Mouse (Mus musculus): ENCODE results near the gene Olfr1281. TPM values are rescaled to one million over a fixed set of nuclear protein-coding genes. Genes with fewer than 3 reads are reported as not detected.

Olfr1281 gene
- total and polyA plus RNA-seq, 3 experiments, result not detected

DNA sequence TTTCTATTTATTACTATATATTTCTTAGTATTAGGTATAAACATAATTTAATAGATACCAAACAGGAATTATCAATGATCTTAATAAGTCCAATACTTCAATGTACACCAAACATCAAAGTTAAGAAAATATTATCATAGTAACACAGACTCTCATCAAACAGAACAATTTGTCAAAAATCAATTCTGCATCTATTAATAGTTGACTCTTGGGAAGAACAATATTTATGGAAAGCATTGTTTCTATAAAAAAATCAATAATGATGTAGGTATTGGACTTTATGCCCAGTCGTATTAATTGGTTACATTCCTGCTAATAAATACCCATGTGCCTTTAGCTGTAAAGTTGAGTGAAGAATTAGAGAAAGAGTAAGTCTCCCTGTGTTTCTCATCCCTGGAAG lies 48.9 kb downstream of the Olfr1281 start, which contains the start of gene Olfr1284:
Gene Olfr1284, plus strand, starts transcription at position 301 of the 400 bp plus-strand sequence.
- Histone ChIP-seq H3K9me3 (replicated peaks; ENCODE audit: insufficient read depth, low read length) (no peaks in the 10 kb centered on the region), H3K27ac (ENCODE audit: control insufficient read depth, low read depth, low read length) (no peak within 1 kb of the TSS), H3K4me1 (ENCODE audit: control insufficient read depth in 1 of 2, insufficient read depth in 2 of 2, low read length in 2 of 2) (no peaks in the 10 kb centered on the region), H3K36me3 (ENCODE audit: control insufficient read depth in 1 of 2, insufficient read depth in 2 of 2, low read length in 2 of 2) (no peaks in the 10 kb centered on the region), H3K4me3 (ENCODE audit: control insufficient read depth in 1 of 2, insufficient read depth in 1 of 2, low read depth in 2 of 2, low read length in 2 of 2) (no peak within 1 kb of the TSS), H3K9ac (ENCODE audit: control insufficient read depth, low read depth, low read length, poor library complexity, severe bottlenecking) (no peak within 1 kb of the TSS), H3K79me2 (ENCODE audit: control insufficient read depth, insufficient read depth, low read length, poor library complexity) (no peaks in the 10 kb centered on the region), H3K27me3 (ENCODE audit: control insufficient read depth in 1 of 2, insufficient read depth in 2 of 2, low read length in 2 of 2) (no peaks in the 10 kb centered on the region)
- DNase-seq (ENCODE audit: low read depth, low spot score), result no peak
- TF ChIP-seq E2F4 (IDR thresholded peaks at IDR 0.05; ENCODE audit: borderline replicate concordance, low read depth, low read length) (no peak), TCF12 (IDR thresholded peaks at IDR 0.05; ENCODE audit: low read depth, low read length) (no peak), BHLHE40 (IDR thresholded peaks at IDR 0.05; ENCODE audit: borderline replicate concordance, low read depth, low read length) (no peak), MAFK (IDR thresholded peaks at IDR 0.05; ENCODE audit: borderline replicate concordance, low read depth, low read length) (no peak), NELFE (IDR thresholded peaks at IDR 0.05; ENCODE audit: low read depth, low read length) (no peak), MXI1 (IDR thresholded peaks at IDR 0.05; ENCODE audit: low read depth, low read length) (no peak), USF2 (IDR thresholded peaks at IDR 0.05; ENCODE audit: borderline replicate concordance in 1 of 2, insufficient read depth in 1 of 2, low read depth in 1 of 2, low read length in 2 of 2) (no peak), MAX (IDR thresholded peaks at IDR 0.05; ENCODE audit: low read length) (no peak), RCOR1 (IDR thresholded peaks at IDR 0.05; ENCODE audit: low read depth, low read length) (no peak)

Other genes with a start within 250 kb of the Olfr1281 start
- gene Gm13941, start 220.5 kb upstream of the Olfr1281 start, total RNA-seq (2012; rRNA removed), result not detected in 2 replicates
- not detected for gene Gm13941, start 220.5 kb upstream of the Olfr1281 start, polyA plus RNA-seq (2012; ENCODE audit: insufficient read depth in 1 of 2, insufficient read length in 2 of 2, low read depth in 1 of 2, low replicate concordance in 2 of 2, missing spikeins in 1 of 2)
- gene Gm15130, start 173.6 kb upstream of the Olfr1281 start, total RNA-seq (2012; rRNA removed), result not detected in 2 replicates
- not detected for gene Gm15130, start 173.6 kb upstream of the Olfr1281 start, polyA plus RNA-seq (2012; ENCODE audit: insufficient read depth in 1 of 2, insufficient read length in 2 of 2, low read depth in 1 of 2, low replicate concordance in 2 of 2, missing spikeins in 1 of 2)
- gene 4930430A15Rik, start 96.9 kb upstream of the Olfr1281 start, total RNA-seq (2012; rRNA removed), result not detected in 2 replicates
- not detected for gene 4930430A15Rik, start 96.9 kb upstream of the Olfr1281 start, polyA plus RNA-seq (2012; ENCODE audit: insufficient read depth in 1 of 2, insufficient read length in 2 of 2, low read depth in 1 of 2, low replicate concordance in 2 of 2, missing spikeins in 1 of 2)
- gene Olfr1275, start 91.2 kb upstream of the Olfr1281 start, total RNA-seq (2012; rRNA removed), result not detected in 2 replicates
- gene Olfr1275, start 91.2 kb upstream of the Olfr1281 start, polyA plus RNA-seq (2012; ENCODE audit: insufficient read depth in 1 of 2, insufficient read length in 2 of 2, low read depth in 1 of 2, low replicate concordance in 2 of 2, missing spikeins in 1 of 2), result not detected
- gene Olfr1276, start 72.0 kb upstream of the Olfr1281 start, total RNA-seq (2012; rRNA removed), result not detected in 2 replicates
- gene Olfr1276, start 72.0 kb upstream of the Olfr1281 start, polyA plus RNA-seq (2012; ENCODE audit: insufficient read depth in 1 of 2, insufficient read length in 2 of 2, low read depth in 1 of 2, low replicate concordance in 2 of 2, missing spikeins in 1 of 2), result not detected
- not detected in 2 replicates for gene Olfr1277, start 52.4 kb upstream of the Olfr1281 start, total RNA-seq (2012; rRNA removed)
- gene Olfr1277, start 52.4 kb upstream of the Olfr1281 start, polyA plus RNA-seq (2012; ENCODE audit: insufficient read depth in 1 of 2, insufficient read length in 2 of 2, low read depth in 1 of 2, low replicate concordance in 2 of 2, missing spikeins in 1 of 2), result not detected
- not detected in 2 replicates for gene Olfr1278, start 36.4 kb upstream of the Olfr1281 start, total RNA-seq (2012; rRNA removed)
- gene Olfr1278, start 36.4 kb upstream of the Olfr1281 start, polyA plus RNA-seq (2012; ENCODE audit: insufficient read depth in 1 of 2, insufficient read length in 2 of 2, low read depth in 1 of 2, low replicate concordance in 2 of 2, missing spikeins in 1 of 2), result not detected
- not detected in 2 replicates for gene Olfr1279, start 25.9 kb upstream of the Olfr1281 start, total RNA-seq (2012; rRNA removed)
- gene Olfr1279, start 25.9 kb upstream of the Olfr1281 start, polyA plus RNA-seq (2012; ENCODE audit: insufficient read depth in 1 of 2, insufficient read length in 2 of 2, low read depth in 1 of 2, low replicate concordance in 2 of 2, missing spikeins in 1 of 2), result not detected
- gene Olfr1280, start 12.5 kb upstream of the Olfr1281 start, total RNA-seq (2012; rRNA removed), result not detected in 2 replicates
- not detected for gene Olfr1280, start 12.5 kb upstream of the Olfr1281 start, polyA plus RNA-seq (2012; ENCODE audit: insufficient read depth in 1 of 2, insufficient read length in 2 of 2, low read depth in 1 of 2, low replicate concordance in 2 of 2, missing spikeins in 1 of 2)
- not detected in 2 replicates for gene Olfr1282, start 9.6 kb downstream of the Olfr1281 start, total RNA-seq (2012; rRNA removed)
- gene Olfr1282, start 9.6 kb downstream of the Olfr1281 start, polyA plus RNA-seq (2012; ENCODE audit: insufficient read depth in 1 of 2, insufficient read length in 2 of 2, low read depth in 1 of 2, low replicate concordance in 2 of 2, missing spikeins in 1 of 2), result not detected
- not detected in 2 replicates for gene Olfr1283, start 40.3 kb downstream of the Olfr1281 start, total RNA-seq (2012; rRNA removed)
- not detected for gene Olfr1283, start 40.3 kb downstream of the Olfr1281 start, polyA plus RNA-seq (2012; ENCODE audit: insufficient read depth in 1 of 2, insufficient read length in 2 of 2, low read depth in 1 of 2, low replicate concordance in 2 of 2, missing spikeins in 1 of 2)
- gene Olfr1284, start 49.0 kb downstream of the Olfr1281 start, total RNA-seq (2012; rRNA removed), result not detected in 2 replicates
- gene Olfr1284, start 49.0 kb downstream of the Olfr1281 start, polyA plus RNA-seq (2012; ENCODE audit: insufficient read depth in 1 of 2, insufficient read length in 2 of 2, low read depth in 1 of 2, low replicate concordance in 2 of 2, missing spikeins in 1 of 2), result not detected
- gene Olfr1286, start 96.6 kb downstream of the Olfr1281 start, total RNA-seq (2012; rRNA removed), result not detected in 2 replicates
- gene Olfr1286, start 96.6 kb downstream of the Olfr1281 start, polyA plus RNA-seq (2012; ENCODE audit: insufficient read depth in 1 of 2, insufficient read length in 2 of 2, low read depth in 1 of 2, low replicate concordance in 2 of 2, missing spikeins in 1 of 2), result not detected
- gene Olfr1287, start 122.6 kb downstream of the Olfr1281 start, total RNA-seq (2012; rRNA removed), result not detected in 2 replicates
- gene Olfr1287, start 122.6 kb downstream of the Olfr1281 start, polyA plus RNA-seq (2012; ENCODE audit: insufficient read depth in 1 of 2, insufficient read length in 2 of 2, low read depth in 1 of 2, low replicate concordance in 2 of 2, missing spikeins in 1 of 2), result not detected
- not detected in 2 replicates for gene Olfr1288, start 147.6 kb downstream of the Olfr1281 start, total RNA-seq (2012; rRNA removed)
- not detected for gene Olfr1288, start 147.6 kb downstream of the Olfr1281 start, polyA plus RNA-seq (2012; ENCODE audit: insufficient read depth in 1 of 2, insufficient read length in 2 of 2, low read depth in 1 of 2, low replicate concordance in 2 of 2, missing spikeins in 1 of 2)
- not detected in 2 replicates for gene Olfr1289, start 154.3 kb downstream of the Olfr1281 start, total RNA-seq (2012; rRNA removed)
- gene Olfr1289, start 154.3 kb downstream of the Olfr1281 start, polyA plus RNA-seq (2012; ENCODE audit: insufficient read depth in 1 of 2, insufficient read length in 2 of 2, low read depth in 1 of 2, low replicate concordance in 2 of 2, missing spikeins in 1 of 2), result not detected
- not detected in 2 replicates for gene Olfr1290, start 167.3 kb downstream of the Olfr1281 start, total RNA-seq (2012; rRNA removed)
- gene Olfr1290, start 167.3 kb downstream of the Olfr1281 start, polyA plus RNA-seq (2012; ENCODE audit: insufficient read depth in 1 of 2, insufficient read length in 2 of 2, low read depth in 1 of 2, low replicate concordance in 2 of 2, missing spikeins in 1 of 2), result not detected
- gene Olfr1291-ps1, start 170.7 kb downstream of the Olfr1281 start, total RNA-seq (2012; rRNA removed), result not detected in 2 replicates
- gene Olfr1291-ps1, start 170.7 kb downstream of the Olfr1281 start, polyA plus RNA-seq (2012; ENCODE audit: insufficient read depth in 1 of 2, insufficient read length in 2 of 2, low read depth in 1 of 2, low replicate concordance in 2 of 2, missing spikeins in 1 of 2), result not detected
- gene Olfr1293-ps, start 198.7 kb downstream of the Olfr1281 start, total RNA-seq (2012; rRNA removed), result not detected in 2 replicates
- gene Olfr1293-ps, start 198.7 kb downstream of the Olfr1281 start, polyA plus RNA-seq (2012; ENCODE audit: insufficient read depth in 1 of 2, insufficient read length in 2 of 2, low read depth in 1 of 2, low replicate concordance in 2 of 2, missing spikeins in 1 of 2), result not detected
- not detected in 2 replicates for gene Olfr1294, start 213.8 kb downstream of the Olfr1281 start, total RNA-seq (2012; rRNA removed)
- not detected for gene Olfr1294, start 213.8 kb downstream of the Olfr1281 start, polyA plus RNA-seq (2012; ENCODE audit: insufficient read depth in 1 of 2, insufficient read length in 2 of 2, low read depth in 1 of 2, low replicate concordance in 2 of 2, missing spikeins in 1 of 2)
- not detected in 2 replicates for gene Olfr1295, start 243.2 kb downstream of the Olfr1281 start, total RNA-seq (2012; rRNA removed)
- gene Olfr1295, start 243.2 kb downstream of the Olfr1281 start, polyA plus RNA-seq (2012; ENCODE audit: insufficient read depth in 1 of 2, insufficient read length in 2 of 2, low read depth in 1 of 2, low replicate concordance in 2 of 2, missing spikeins in 1 of 2), result not detected